Mouse (Mus musculus): Measurements from ENCODE around the gene Fam49a. TPM values are rescaled to one million over a fixed set of nuclear protein-coding genes. Genes with fewer than 3 reads are reported as not detected.

The Fam49a gene
- total RNA-seq, 2 experiments from 2014 or later: 12.0 to 12.5 TPM

- no peak for DNase-seq
These were observed 4.6 kb downstream of the Fam49a start for GRCm38 (mm10) chr12:12266552-12266951.

GRCm38 (mm10) chr12:12270495-12270894 is 8.6 kb downstream of the Fam49a start:
- DNase-seq: no peak

- no peak for DNase-seq
These were observed 12.2 kb downstream of the Fam49a start for GRCm38 (mm10) chr12:12274115-12274514.

- DNase-seq: no peak
These were observed 13.3 kb downstream of the Fam49a start for GRCm38 (mm10) chr12:12275124-12275779.

GRCm38 (mm10) chr12:12277741-12278463 is 16.0 kb downstream of the Fam49a start:
- no peak for DNase-seq

GRCm38 (mm10) chr12:12278464-12278872 is 16.5 kb downstream of the Fam49a start:
- DNase-seq: no peak

GRCm38 (mm10) chr12:12283702-12284288 is 21.9 kb downstream of the Fam49a start:
- peak; percentile 49 for DNase-seq

- DNase-seq: peak; percentile 28
These were observed 22.6 kb downstream of the Fam49a start for GRCm38 (mm10) chr12:12284521-12284920.

- peak; percentile 8 for DNase-seq
These were observed 25.3 kb downstream of the Fam49a start for GRCm38 (mm10) chr12:12287131-12287786.

- DNase-seq: no peak
These were observed 25.8 kb downstream of the Fam49a start for GRCm38 (mm10) chr12:12287787-12288132.

- no peak for DNase-seq
These were observed 26.6 kb downstream of the Fam49a start for GRCm38 (mm10) chr12:12288586-12288985.

GRCm38 (mm10) chr12:12289636-12290035 is 27.7 kb downstream of the Fam49a start:
- DNase-seq: no peak

- no peak for DNase-seq
These were observed 30.2 kb downstream of the Fam49a start for GRCm38 (mm10) chr12:12292043-12292618.

- no peak for DNase-seq
These were observed 32.6 kb downstream of the Fam49a start for GRCm38 (mm10) chr12:12294380-12295171.

- DNase-seq: no peak
These were observed 36.5 kb downstream of the Fam49a start for GRCm38 (mm10) chr12:12298451-12298850.

- DNase-seq: no peak
These were observed 37.4 kb downstream of the Fam49a start for GRCm38 (mm10) chr12:12299303-12299702.

- no peak for DNase-seq
These were observed 39.2 kb downstream of the Fam49a start for GRCm38 (mm10) chr12:12301149-12301548.

- DNase-seq: peak; percentile 32
These were observed 39.9 kb downstream of the Fam49a start for GRCm38 (mm10) chr12:12301815-12302214.

- DNase-seq: no peak
These were observed 44.3 kb downstream of the Fam49a start for GRCm38 (mm10) chr12:12306214-12306613.

- DNase-seq: no peak
These were observed 44.9 kb downstream of the Fam49a start for GRCm38 (mm10) chr12:12306814-12307213.

- DNase-seq: no peak
These were observed 45.3 kb downstream of the Fam49a start for GRCm38 (mm10) chr12:12307245-12307644.

GRCm38 (mm10) chr12:12313437-12313836 is 51.5 kb downstream of the Fam49a start:
- DNase-seq: no peak

Measured in gastrocnemius, postnatal 10 days (tissue).